Mouse (Mus musculus) heart, adult 2 months (tissue): ENCODE measurements at regions not wholly inside any gene's neighbourhood (a gene's known extent, or its start where the extent isn't known, plus 50 kb on each side); places are given as distances from the start of the nearest gene placed in this dataset.

ENCODE experiments used
- CTCF ChIP-seq: fragments of 200-600 bp; IDR thresholded peaks from 2 replicates; pipeline ENCODE4 v1.8.1; 2022; ENCODE audit warnings: antibody characterized with exemption, mild to moderate bottlenecking, moderate library complexity
- EP300 ChIP-seq: fragments of 200-500 bp; IDR thresholded peaks from 2 replicates; pipeline ENCODE4 v1.6.1; 2011; ENCODE audit warnings: low read depth, low read length, control low read depth; ENCODE audit not compliant: insufficient read depth
- POLR2A ChIP-seq: fragments of 200-500 bp; IDR thresholded peaks from 2 replicates; pipeline ENCODE4 v1.6.1; 2011; ENCODE audit warnings: mild to moderate bottlenecking, low read depth, low read length, control low read depth; ENCODE audit not compliant: insufficient read depth

- no peak for TF ChIP-seq CTCF
- no peak for TF ChIP-seq POLR2A
- TF ChIP-seq EP300, result no peak
Observed at GRCm38 (mm10) chr1:120801980-120802364, 199.8 kb downstream of the En1 start.
